Mouse (Mus musculus) heart, embryonic 11.5 days (tissue): ENCODE data around the gene Mlph. TPM values are rescaled to one million over a fixed set of nuclear protein-coding genes. Genes with fewer than 3 reads are reported as not detected.

Experiments
- ATAC-seq: fragments of 200-750 bp; cut with Nextera tagmentation; replicated peaks from 2 replicates; pipeline ENCODE4 v1.8.0; 2017; ENCODE audit warnings: moderate library complexity; ENCODE audit not compliant: insufficient number of reproducible peaks, low FRiP score, low TSS enrichment
- H3K27ac ChIP-seq: fragments of 300-500 bp; sonication (generic); 2 replicates; pipeline ENCODE4 v1.5.1; 2014; ENCODE audit warnings: mild to moderate bottlenecking, low read depth, low read length
- H3K27me3 ChIP-seq: fragments of 300-500 bp; sonication (generic); 2 replicates; pipeline ENCODE4 v1.6.1; 2014; ENCODE audit warnings: mild to moderate bottlenecking, low read length, mixed read lengths; ENCODE audit not compliant: control insufficient read depth, insufficient read depth
- H3K36me3 ChIP-seq: fragments of 300-500 bp; sonication (generic); 2 replicates; pipeline ENCODE4 v1.6.1; 2014; ENCODE audit warnings: mild to moderate bottlenecking, low read length, moderate library complexity, mixed read lengths; ENCODE audit not compliant: control insufficient read depth, insufficient read depth
- H3K4me1 ChIP-seq: fragments of 300-500 bp; sonication (generic); 2 replicates; pipeline ENCODE4 v1.6.1; 2014; ENCODE audit warnings: low read length; ENCODE audit not compliant: control insufficient read depth, insufficient read depth
- H3K4me2 ChIP-seq: fragments of 300-500 bp; sonication (generic); 2 replicates; pipeline ENCODE4 v1.6.1; 2014; ENCODE audit warnings: mild to moderate bottlenecking, moderate library complexity
- H3K4me3 ChIP-seq: fragments of 300-500 bp; sonication (generic); 2 replicates; pipeline ENCODE4 v1.5.1; 2014; ENCODE audit warnings: low read depth, low read length
- H3K9ac ChIP-seq: fragments of 300-500 bp; sonication (generic); 2 replicates; pipeline ENCODE4 v1.6.1; 2014; ENCODE audit warnings: mild to moderate bottlenecking, low read depth, low read length, moderate library complexity
- H3K9me3 ChIP-seq: fragments of 300-500 bp; sonication (generic); replicated peaks from 2 replicates; pipeline ENCODE4 v1.6.1; 2016; ENCODE audit warnings: low read length; ENCODE audit not compliant: control insufficient read depth
- WGBS: fragments of 180-500 bp; shearing (Covaris S2); extraction: QIAGEN DNeasy Blood & Tissue Kit; methylation state at CpG from one replicate; pipeline ENCODE4 v1.1.7; 2014; ENCODE audit not compliant: insufficient replicate concordance; 5-methylcytosine and 5-hydroxymethylcytosine counted together
- polyA plus RNA-seq: library from polyadenylated mRNA; unstranded; fragments of >200 nt; fragmentation: Nextera tagmentation; extraction: Ambion mirVana; gene quantifications from 2 replicates; pipeline ENCODE4 v1.2.1, GENCODE M21; 2014

The Mlph gene
- polyA plus RNA-seq, 1 experiment from 2014 or later = 0.16 TPM

DNA sequence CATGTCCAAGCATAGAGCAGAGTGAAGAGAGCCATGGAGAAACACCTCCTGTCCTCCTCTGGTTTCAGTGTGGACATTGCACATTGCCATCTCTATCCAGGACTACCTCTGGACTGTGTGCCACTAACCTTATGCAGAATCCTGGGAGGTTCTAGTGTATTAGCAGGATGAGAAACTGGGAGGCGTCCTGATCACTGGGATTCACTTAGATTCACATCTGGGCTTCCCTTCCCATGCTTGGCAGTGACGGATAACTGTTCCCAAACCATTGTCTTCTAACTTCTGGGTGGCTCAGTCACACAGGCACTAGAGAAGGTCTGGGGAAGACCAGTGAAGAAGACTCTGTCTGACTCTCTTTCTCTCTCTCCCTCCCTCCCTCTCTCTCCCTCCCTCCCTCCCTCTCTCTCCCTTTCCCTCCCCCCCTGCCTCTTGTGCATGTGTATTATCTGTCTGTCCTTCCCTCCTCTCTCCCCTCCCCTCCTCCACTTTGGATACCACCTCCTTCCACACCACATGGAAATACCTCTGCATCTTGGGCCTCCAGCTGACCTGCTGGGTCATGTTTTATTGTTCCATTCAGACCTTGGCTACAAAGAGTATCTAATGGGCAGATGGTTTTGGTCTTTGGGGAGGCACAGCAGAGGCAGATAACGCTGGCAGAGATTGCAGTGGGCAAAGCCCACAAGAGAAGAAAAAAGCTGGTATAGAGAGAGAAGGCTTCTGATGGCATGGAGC lies 11.5 kb upstream of the Mlph start:
- Histone ChIP-seq H3K9me3 (no peaks in the 10 kb centered on the region), H3K4me2 (no peak overlapping the region), H3K36me3 (no peaks in the 10 kb centered on the region), H3K27me3 (peaks cover 10% of the 10 kb centered on the region), H3K4me3 (no peak overlapping the region), H3K4me1 (no peaks in the 10 kb centered on the region), H3K9ac (no peak overlapping the region), H3K27ac (no peak overlapping the region)
- ATAC-seq = no peak
- WGBS = 59% methylated on average over 3 of the region's 3 CpGs

DNA sequence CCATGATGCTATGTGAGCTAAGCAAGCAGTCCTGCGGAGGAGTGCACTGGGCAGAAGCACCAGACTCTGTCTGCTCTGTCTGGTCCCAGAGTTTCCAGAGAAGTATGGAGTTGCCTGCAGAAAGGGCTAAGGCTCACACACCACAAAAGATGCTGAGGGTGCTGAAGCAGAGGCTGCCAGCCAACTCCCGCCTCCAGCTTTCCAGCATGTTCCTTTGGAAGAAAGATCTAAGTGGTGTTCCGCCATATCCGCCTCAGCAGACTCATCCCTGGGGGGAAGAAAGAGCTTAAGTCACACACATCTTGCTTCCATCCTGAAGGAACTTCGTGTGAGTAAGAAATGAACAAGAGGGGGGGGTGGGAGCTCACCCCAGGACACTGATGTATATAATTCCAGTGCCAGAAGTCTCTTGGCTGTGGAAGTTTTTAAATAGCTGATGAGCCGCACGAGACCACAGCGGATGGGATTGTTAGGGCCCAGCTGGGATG lies 10.9 kb upstream of the Mlph start:
- H3K27me3 ChIP-seq = peaks cover 11% of the 10 kb centered on the region
- H3K9ac ChIP-seq = no peak overlapping the region
- H3K4me1 ChIP-seq = 0 out of 2 replicates have a peak, but pooled peaks cover 2% of the 10 kb centered on the region
- no peak overlapping the region for H3K27ac ChIP-seq
- no peaks in the 10 kb centered on the region for H3K9me3 ChIP-seq
- 67% methylated on average over 8 of the region's 8 CpGs for WGBS
- ATAC-seq = no peak
- H3K36me3 ChIP-seq = no peaks in the 10 kb centered on the region
- H3K4me3 ChIP-seq = no peak overlapping the region
- H3K4me2 ChIP-seq = no peak overlapping the region

- WGBS = 79% methylated on average over 7 of the region's 7 CpGs
- Histone ChIP-seq H3K4me3 (no peak overlapping the region), H3K27ac (no peak overlapping the region), H3K27me3 (peaks cover 11% of the 10 kb centered on the region), H3K9ac (no peak overlapping the region), H3K4me2 (no peak overlapping the region), H3K36me3 (no peaks in the 10 kb centered on the region), H3K4me1 (peaks cover 6% of the 10 kb centered on the region; the same call in 1 of the 2 replicates), H3K9me3 (no peaks in the 10 kb centered on the region)
- ATAC-seq = no peak
These were observed 10.0 kb upstream of the Mlph start for GRCm38 (mm10) chr1:90904729-90905404.

- WGBS = 8% methylated on average over 2 of the region's 2 CpGs
- ATAC-seq = no peak
- H3K27me3 ChIP-seq = peaks cover 11% of the 10 kb centered on the region
These were observed 8.5 kb upstream of the Mlph start for GRCm38 (mm10) chr1:90906357-90906756.

GRCm38 (mm10) chr1:90909161-90909560 lies 5.7 kb upstream of the Mlph start:
- Histone ChIP-seq H3K4me2 (no peak overlapping the region), H3K4me1 (peaks cover 7% of the 10 kb centered on the region; the same call in 1 of the 2 replicates), H3K36me3 (no peaks in the 10 kb centered on the region), H3K9me3 (no peaks in the 10 kb centered on the region), H3K27me3 (peaks cover 11% of the 10 kb centered on the region), H3K9ac (no peak overlapping the region), H3K4me3 (no peak overlapping the region), H3K27ac (no peak overlapping the region)
- no peak for ATAC-seq

More at GRCm38 (mm10) chr1:90906357-90906756, 8.5 kb upstream of the Mlph start:
- H3K4me2 ChIP-seq = no peak overlapping the region
- no peak overlapping the region for H3K27ac ChIP-seq
- H3K4me1 ChIP-seq = peaks cover 7% of the 10 kb centered on the region; the same call in 1 of the 2 replicates
- H3K9me3 ChIP-seq = no peaks in the 10 kb centered on the region
- H3K4me3 ChIP-seq = no peak overlapping the region
- no peak overlapping the region for H3K9ac ChIP-seq
- H3K36me3 ChIP-seq = no peaks in the 10 kb centered on the region

- Histone ChIP-seq H3K4me2 (no peak overlapping the region; the same call in 1 of the 2 replicates), H3K27ac (no peak overlapping the region), H3K4me3 (no peak overlapping the region), H3K9ac (0 out of 2 replicates have a peak overlapping the region, but pooled peaks have one; percentile 10), H3K36me3 (no peaks in the 10 kb centered on the region), H3K4me1 (peaks cover 10% of the 10 kb centered on the region; the same call in 1 of the 2 replicates), H3K27me3 (peaks cover 12% of the 10 kb centered on the region), H3K9me3 (no peaks in the 10 kb centered on the region)
- 38% methylated on average over 17 of the region's 17 CpGs for WGBS
- ATAC-seq = no peak
These were observed 5.2 kb upstream of the Mlph start for GRCm38 (mm10) chr1:90909631-90910152.

DNA sequence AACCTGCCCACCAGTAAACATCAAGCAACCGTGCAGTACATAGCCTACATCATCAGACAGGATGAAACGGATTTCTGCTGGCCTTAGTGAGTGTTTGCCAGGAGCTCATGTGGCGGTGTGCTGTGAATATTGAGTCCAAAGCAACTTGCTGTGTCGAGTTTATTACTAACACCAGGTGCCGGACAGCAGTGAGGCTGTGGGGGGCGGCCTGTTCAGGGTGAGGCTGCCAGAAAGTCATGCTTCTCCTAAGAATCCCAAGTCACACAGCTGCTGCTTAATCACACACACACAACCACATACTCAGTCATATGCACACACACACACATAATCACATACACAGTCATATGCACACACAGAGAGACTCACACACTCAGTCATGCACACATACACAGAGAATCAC lies 1.7 kb upstream of the Mlph start:
- no peaks in the 10 kb centered on the region for H3K9me3 ChIP-seq
- H3K27me3 ChIP-seq = peaks cover 5% of the 10 kb centered on the region; the same call in 1 of the 2 replicates
- H3K4me1 ChIP-seq = peaks cover 26% of the 10 kb centered on the region
- H3K4me3 ChIP-seq = no peak overlapping the region
- no peak overlapping the region for H3K27ac ChIP-seq
- H3K36me3 ChIP-seq = no peaks in the 10 kb centered on the region
- no peak overlapping the region for H3K4me2 ChIP-seq
- no peak overlapping the region for H3K9ac ChIP-seq
- 70% methylated on average over 6 of the region's 6 CpGs for WGBS
- ATAC-seq = no peak

GRCm38 (mm10) chr1:90917509-90917908 lies 2.6 kb downstream of the Mlph start:
- Histone ChIP-seq H3K36me3 (no peaks in the 10 kb centered on the region), H3K9me3 (peaks cover 10% of the 10 kb centered on the region), H3K9ac (0 out of 2 replicates have a peak overlapping the region, but pooled peaks have one; percentile 28), H3K27ac (no peak overlapping the region), H3K4me2 (no peak overlapping the region), H3K4me3 (no peak overlapping the region), H3K4me1 (peaks cover 19% of the 10 kb centered on the region), H3K27me3 (peaks cover 4% of the 10 kb centered on the region; the same call in 1 of the 2 replicates)
- ATAC-seq = no peak
- WGBS = 33% methylated on average over 6 of the region's 6 CpGs
